Mouse (Mus musculus): Measurements from ENCODE around the gene Armc12. TPM values are rescaled to one million over a fixed set of nuclear protein-coding genes. Genes with fewer than 3 reads are reported as not detected.

Armc12 gene
- polyA plus RNA-seq, 1 experiment from 2014 or later = not detected

DNA sequence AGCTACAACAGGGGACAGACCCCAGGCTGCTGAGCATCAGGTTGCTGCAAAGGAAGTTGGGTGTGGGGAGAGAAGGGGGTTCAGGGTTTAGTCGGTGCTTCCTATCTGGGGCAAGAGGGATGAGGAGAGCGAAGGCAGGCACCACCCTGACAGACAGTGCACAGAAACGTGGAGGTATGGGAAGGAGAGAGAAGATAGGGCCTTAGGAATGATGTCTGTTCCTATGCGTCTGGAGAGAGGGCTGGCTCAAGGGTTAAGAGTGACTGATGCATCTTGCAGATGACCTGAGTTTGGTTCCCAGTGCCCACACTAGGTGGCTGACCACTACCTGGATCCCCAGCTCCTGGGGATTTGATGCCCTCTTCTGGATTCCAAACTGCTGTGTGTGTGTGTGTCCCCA lies 13.7 kb upstream of the Armc12 start:
- H3K4me1 ChIP-seq (replicated peaks; ENCODE audit: control insufficient read depth, insufficient read depth, low read length) = peaks cover 30% of the 10 kb centered on the region
- WGBS = 47% methylated on average over 4 of the region's 4 CpGs
- H3K27me3 ChIP-seq (replicated peaks; ENCODE audit: control insufficient read depth, insufficient read depth, low read length) = peaks cover 33% of the 10 kb centered on the region
- H3K27ac ChIP-seq (ENCODE audit: low read depth, low read length) = no peak overlapping the region
- no peak overlapping the region for H3K9ac ChIP-seq (ENCODE audit: low read depth, low read length)
- no peak overlapping the region for H3K4me3 ChIP-seq (ENCODE audit: low read depth, low read length)
- H3K4me2 ChIP-seq = no peak overlapping the region
- no peaks in the 10 kb centered on the region for H3K36me3 ChIP-seq (ENCODE audit: control insufficient read depth, insufficient read depth, low read length)
- no peak for DNase-seq (ENCODE audit: low spot score)
- ATAC-seq (replicated peaks; ENCODE audit: low FRiP score) = no peak
- H3K9me3 ChIP-seq (ENCODE audit: control insufficient read depth, low read length) = no peaks in the 10 kb centered on the region

GRCm38 (mm10) chr17:28517441-28517955 lies 13.1 kb upstream of the Armc12 start, which contains the start of gene Fkbp5:
Gene Fkbp5 (minus strand): TSS chr17:28517527.
- ATAC-seq (replicated peaks; ENCODE audit: low FRiP score) (no peak), DNase-seq (ENCODE audit: low spot score) (no peak)
- Histone ChIP-seq H3K4me1 (replicated peaks; ENCODE audit: control insufficient read depth, insufficient read depth, low read length) (peaks cover 28% of the 10 kb centered on the region), H3K27ac (ENCODE audit: low read depth, low read length) (no peak within 1 kb of the TSS), H3K9me3 (ENCODE audit: control insufficient read depth, low read length) (no peaks in the 10 kb centered on the region), H3K27me3 (replicated peaks; ENCODE audit: control insufficient read depth, insufficient read depth, low read length) (peaks cover 34% of the 10 kb centered on the region), H3K9ac (ENCODE audit: low read depth, low read length) (peak within 1 kb of the TSS; percentile 53), H3K4me2 (peak within 1 kb of the TSS; percentile 90), H3K4me3 (ENCODE audit: low read depth, low read length) (peak within 1 kb of the TSS; percentile 43), H3K36me3 (ENCODE audit: control insufficient read depth, insufficient read depth, low read length) (no peaks in the 10 kb centered on the region)
- WGBS = 11% methylated on average over 16 of the region's 16 CpGs

DNA sequence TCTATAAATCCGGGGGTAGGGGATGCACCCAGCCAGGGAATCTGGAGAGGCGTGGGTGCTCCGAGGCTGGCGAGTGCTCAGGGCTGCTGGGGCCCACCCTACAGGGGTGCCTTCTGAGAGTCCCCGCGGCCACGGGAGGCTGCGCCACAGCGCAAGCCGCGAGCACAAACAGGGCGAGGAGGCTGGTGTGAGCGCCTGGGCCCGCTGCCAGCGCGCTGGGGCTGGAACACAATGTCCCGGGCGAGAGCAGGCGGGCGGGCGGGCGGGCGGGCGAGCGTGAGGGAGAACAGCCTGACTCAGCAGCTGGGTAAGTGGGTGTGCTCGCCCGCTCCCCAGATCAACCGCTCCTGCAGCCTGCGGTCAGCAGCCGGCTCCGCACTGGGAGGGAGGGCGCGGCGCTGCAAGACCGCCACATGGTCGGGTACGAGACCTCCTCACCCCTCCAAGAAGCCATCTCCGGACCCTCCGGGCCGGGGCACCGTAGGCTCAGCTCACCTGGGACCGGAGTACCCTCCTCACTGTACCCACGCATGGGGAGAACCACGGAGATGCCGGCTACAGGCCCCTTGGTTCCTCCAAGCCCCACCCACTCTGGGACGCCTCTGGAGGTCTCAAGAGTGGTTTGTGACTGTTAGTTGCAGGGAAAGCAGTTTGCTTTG lies 12.5 kb upstream of the Armc12 start:
- Histone ChIP-seq H3K9ac (ENCODE audit: low read depth, low read length) (peak overlapping the region; percentile 53), H3K4me3 (ENCODE audit: low read depth, low read length) (peak overlapping the region; percentile 43), H3K27ac (ENCODE audit: low read depth, low read length) (no peak overlapping the region), H3K27me3 (replicated peaks; ENCODE audit: control insufficient read depth, insufficient read depth, low read length) (peaks cover 37% of the 10 kb centered on the region), H3K36me3 (ENCODE audit: control insufficient read depth, insufficient read depth, low read length) (no peaks in the 10 kb centered on the region), H3K9me3 (ENCODE audit: control insufficient read depth, low read length) (no peaks in the 10 kb centered on the region), H3K4me1 (replicated peaks; ENCODE audit: control insufficient read depth, insufficient read depth, low read length) (peaks cover 30% of the 10 kb centered on the region), H3K4me2 (peak overlapping the region; percentile 90)
- WGBS = under 1% methylated on average over 45 of the region's 46 CpGs
- DNase-seq (ENCODE audit: low spot score) (no peak), ATAC-seq (replicated peaks; ENCODE audit: low FRiP score) (no peak)

- DNase-seq (ENCODE audit: low spot score) (no peak), ATAC-seq (replicated peaks; ENCODE audit: low FRiP score) (no peak)
- peaks cover 39% of the 10 kb centered on the region for H3K27me3 ChIP-seq (replicated peaks; ENCODE audit: control insufficient read depth, insufficient read depth, low read length)
- H3K9me3 ChIP-seq (ENCODE audit: control insufficient read depth, low read length) = no peaks in the 10 kb centered on the region
- 19% methylated on average over 8 of the region's 8 CpGs for WGBS
- H3K9ac ChIP-seq (ENCODE audit: low read depth, low read length) = peak overlapping the region; percentile 53; the same call in 1 of the 2 replicates
- no peak overlapping the region for H3K27ac ChIP-seq (ENCODE audit: low read depth, low read length)
- H3K4me1 ChIP-seq (replicated peaks; ENCODE audit: control insufficient read depth, insufficient read depth, low read length) = peaks cover 35% of the 10 kb centered on the region
- H3K36me3 ChIP-seq (ENCODE audit: control insufficient read depth, insufficient read depth, low read length) = no peaks in the 10 kb centered on the region
- peak overlapping the region; percentile 90 for H3K4me2 ChIP-seq
- peak overlapping the region; percentile 43 for H3K4me3 ChIP-seq (ENCODE audit: low read depth, low read length)
Observed at GRCm38 (mm10) chr17:28518615-28519071, 12.0 kb upstream of the Armc12 start.

DNA sequence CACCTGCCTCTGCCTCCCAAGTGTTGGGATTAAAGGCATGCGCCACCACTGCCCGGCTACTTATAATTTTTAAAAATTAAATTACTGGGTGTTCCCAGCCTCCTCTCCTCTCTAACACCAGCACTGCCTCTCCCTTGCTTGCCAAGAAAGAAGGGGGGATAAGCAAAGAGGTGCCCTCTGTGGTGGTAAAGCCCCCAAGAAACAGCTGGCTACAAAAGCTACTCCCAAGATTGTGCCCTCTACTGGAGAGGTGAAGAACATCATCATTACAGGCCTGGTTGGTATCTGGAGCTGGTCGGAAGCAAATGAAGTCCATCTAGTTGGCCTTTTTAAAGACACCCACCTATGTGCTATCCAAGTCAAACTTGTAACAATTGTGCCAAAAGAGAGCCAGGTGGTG lies 10.8 kb upstream of the Armc12 start:
- Histone ChIP-seq H3K4me3 (ENCODE audit: low read depth, low read length) (no peak overlapping the region), H3K9ac (ENCODE audit: low read depth, low read length) (no peak overlapping the region), H3K27ac (ENCODE audit: low read depth, low read length) (no peak overlapping the region), H3K4me1 (replicated peaks; ENCODE audit: control insufficient read depth, insufficient read depth, low read length) (peaks cover 31% of the 10 kb centered on the region), H3K4me2 (no peak overlapping the region), H3K27me3 (replicated peaks; ENCODE audit: control insufficient read depth, insufficient read depth, low read length) (peaks cover 39% of the 10 kb centered on the region), H3K9me3 (ENCODE audit: control insufficient read depth, low read length) (no peaks in the 10 kb centered on the region), H3K36me3 (ENCODE audit: control insufficient read depth, insufficient read depth, low read length) (no peaks in the 10 kb centered on the region)
- WGBS = 83% methylated on average over 3 of the region's 3 CpGs
- ATAC-seq (replicated peaks; ENCODE audit: low FRiP score) (no peak), DNase-seq (ENCODE audit: low spot score) (no peak)

DNA sequence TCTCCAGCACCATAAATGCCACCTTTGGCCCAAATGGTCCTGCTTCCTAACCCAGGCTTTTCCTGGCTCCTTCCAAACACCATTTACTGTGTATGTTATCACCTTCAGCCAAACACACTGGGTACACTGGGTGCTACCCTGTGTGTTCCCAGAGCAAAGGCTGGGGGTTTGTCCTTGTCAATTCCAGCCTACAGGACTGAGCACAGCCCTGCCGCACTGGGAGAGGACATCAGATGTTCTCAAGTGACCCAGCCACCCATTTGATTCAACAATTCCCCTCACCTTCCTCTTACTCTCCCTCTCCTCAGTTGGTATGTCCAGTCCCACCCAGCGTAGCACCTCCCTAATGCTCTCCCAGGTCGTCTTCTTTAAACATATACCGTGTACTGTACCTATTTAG lies 10.0 kb upstream of the Armc12 start:
- no peak overlapping the region for H3K27ac ChIP-seq (ENCODE audit: low read depth, low read length)
- H3K36me3 ChIP-seq (ENCODE audit: control insufficient read depth, insufficient read depth, low read length) = no peaks in the 10 kb centered on the region
- 73% methylated on average over 4 of the region's 4 CpGs for WGBS
- no peak overlapping the region for H3K9ac ChIP-seq (ENCODE audit: low read depth, low read length)
- DNase-seq (ENCODE audit: low spot score) = no peak
- peaks cover 30% of the 10 kb centered on the region for H3K4me1 ChIP-seq (replicated peaks; ENCODE audit: control insufficient read depth, insufficient read depth, low read length)
- no peak overlapping the region for H3K4me3 ChIP-seq (ENCODE audit: low read depth, low read length)
- H3K27me3 ChIP-seq (replicated peaks; ENCODE audit: control insufficient read depth, insufficient read depth, low read length) = peaks cover 39% of the 10 kb centered on the region
- H3K9me3 ChIP-seq (ENCODE audit: control insufficient read depth, low read length) = no peaks in the 10 kb centered on the region
- H3K4me2 ChIP-seq = no peak overlapping the region
- no peak for ATAC-seq (replicated peaks; ENCODE audit: low FRiP score)

DNA sequence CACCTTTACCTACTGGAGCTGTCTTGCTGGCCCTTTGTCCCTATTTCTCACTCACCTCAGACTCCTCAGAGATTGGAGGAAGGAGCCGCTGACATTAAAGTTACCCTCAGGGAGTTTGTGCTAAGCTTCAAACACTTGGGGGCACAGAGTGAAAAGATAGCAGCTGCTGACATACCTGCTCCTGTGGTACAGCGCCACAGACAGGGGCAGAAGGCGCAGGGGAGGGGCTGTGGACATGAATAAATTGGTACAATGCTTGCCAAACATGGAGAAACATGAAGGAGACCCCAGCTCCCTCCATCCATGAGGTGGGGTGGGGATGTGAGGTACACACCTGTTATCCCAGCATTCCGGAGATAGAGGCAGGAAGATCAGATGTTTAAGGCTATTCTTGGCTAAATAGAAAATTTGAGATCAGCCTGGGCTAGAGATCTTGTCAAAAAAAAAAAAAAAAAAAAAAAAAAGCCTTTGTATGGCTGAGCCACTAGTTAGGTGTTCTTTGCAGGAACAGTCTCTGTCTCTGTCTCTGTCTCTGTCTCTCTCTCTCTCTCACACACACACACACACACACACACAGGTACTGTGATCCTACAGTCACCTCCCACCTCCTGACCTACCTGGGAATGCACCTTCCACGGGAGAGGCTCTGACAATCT lies 9.4 kb upstream of the Armc12 start:
- peaks cover 39% of the 10 kb centered on the region for H3K27me3 ChIP-seq (replicated peaks; ENCODE audit: control insufficient read depth, insufficient read depth, low read length)
- H3K27ac ChIP-seq (ENCODE audit: low read depth, low read length) = no peak overlapping the region
- no peak overlapping the region for H3K9ac ChIP-seq (ENCODE audit: low read depth, low read length)
- no peak for DNase-seq (ENCODE audit: low spot score)
- H3K9me3 ChIP-seq (ENCODE audit: control insufficient read depth, low read length) = no peaks in the 10 kb centered on the region
- no peak for ATAC-seq (replicated peaks; ENCODE audit: low FRiP score)
- 61% methylated on average over 5 of the region's 5 CpGs for WGBS
- peaks cover 25% of the 10 kb centered on the region for H3K4me1 ChIP-seq (replicated peaks; ENCODE audit: control insufficient read depth, insufficient read depth, low read length)
- H3K36me3 ChIP-seq (ENCODE audit: control insufficient read depth, insufficient read depth, low read length) = no peaks in the 10 kb centered on the region
- no peak overlapping the region for H3K4me3 ChIP-seq (ENCODE audit: low read depth, low read length)
- H3K4me2 ChIP-seq = no peak overlapping the region

DNA sequence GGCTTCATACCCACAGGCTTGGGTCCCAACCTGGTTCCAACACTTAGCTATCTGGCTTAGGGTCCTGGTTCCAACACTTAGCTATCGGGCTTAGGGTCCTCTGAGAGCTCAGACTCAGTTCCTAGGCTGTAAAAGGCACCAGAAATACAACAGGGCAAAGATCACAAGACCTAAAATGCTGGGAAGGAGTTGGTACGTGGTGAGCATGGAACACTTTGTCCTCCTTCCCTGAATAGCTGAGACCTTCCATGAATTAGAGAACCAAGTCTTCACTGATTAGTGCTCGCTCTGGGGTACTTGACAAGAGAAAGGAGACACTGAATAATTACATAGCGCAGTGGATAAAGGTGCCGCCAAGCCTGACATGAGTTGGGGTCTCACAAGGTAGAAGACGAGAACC lies 8.7 kb upstream of the Armc12 start:
- no peak for DNase-seq (ENCODE audit: low spot score)
- ATAC-seq (replicated peaks; ENCODE audit: low FRiP score) = no peak
- Histone ChIP-seq H3K27ac (ENCODE audit: low read depth, low read length) (no peak overlapping the region), H3K9me3 (ENCODE audit: control insufficient read depth, low read length) (no peaks in the 10 kb centered on the region), H3K4me1 (replicated peaks; ENCODE audit: control insufficient read depth, insufficient read depth, low read length) (peaks cover 25% of the 10 kb centered on the region), H3K9ac (ENCODE audit: low read depth, low read length) (no peak overlapping the region), H3K27me3 (replicated peaks; ENCODE audit: control insufficient read depth, insufficient read depth, low read length) (peaks cover 36% of the 10 kb centered on the region), H3K36me3 (ENCODE audit: control insufficient read depth, insufficient read depth, low read length) (no peaks in the 10 kb centered on the region), H3K4me3 (ENCODE audit: low read depth, low read length) (no peak overlapping the region), H3K4me2 (peak overlapping the region; percentile 84)
- WGBS = 45% methylated on average over 6 of the region's 6 CpGs
